Mouse (Mus musculus): ENCODE measurements around the gene Trpm5. TPM values are rescaled to one million over a fixed set of nuclear protein-coding genes. Genes with fewer than 3 reads are reported as not detected.
A peak's percentile ranks its signal among the peaks of the same experiment; 100 is the strongest.

The Trpm5 gene
- total and polyA plus RNA-seq, 2 experiments from 2014 or later, result 2.0 to 2.1 TPM

DNA sequence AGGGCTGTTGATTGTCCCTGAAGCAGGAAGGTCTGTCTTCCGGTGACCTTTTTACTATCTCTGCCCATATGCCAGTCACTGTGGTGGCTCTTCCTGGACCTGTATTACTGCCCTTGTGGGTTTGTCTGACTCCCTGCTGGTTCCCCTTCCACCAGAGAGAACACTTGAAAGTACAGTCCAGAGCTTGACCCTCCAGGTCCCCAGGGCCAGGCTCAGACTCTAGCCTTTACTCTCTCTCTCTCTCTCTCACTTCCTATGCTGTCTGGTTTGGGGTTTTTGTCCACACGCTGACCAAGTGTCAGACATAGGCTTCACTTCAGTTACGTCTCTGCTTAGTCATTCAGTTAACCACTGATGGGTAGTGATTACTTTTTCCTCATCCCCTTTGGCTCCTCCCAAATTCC lies 51.5 kb downstream of the Trpm5 start:
- no peaks in the 10 kb centered on the region for H3K27me3 ChIP-seq (ENCODE audit: insufficient read depth, low read length)
- H3K4me3 ChIP-seq (ENCODE audit: low read length), result no peak overlapping the region
- H3K9me3 ChIP-seq (ENCODE audit: low read length), result no peaks in the 10 kb centered on the region
- WGBS, result 91% methylated on average over 3 of the region's 3 CpGs
- no peak overlapping the region for H3K4me2 ChIP-seq (ENCODE audit: low read depth, low read length)
- H3K9ac ChIP-seq (replicated peaks; ENCODE audit: low read length), result no peak overlapping the region
- ATAC-seq (no peak), DNase-seq (ENCODE audit: low spot score) (no peak)
- TF ChIP-seq CTCF (IDR thresholded peaks at IDR 0.05; ENCODE audit: low read depth), result no peak
- peaks cover 30% of the 10 kb centered on the region for H3K36me3 ChIP-seq (ENCODE audit: insufficient read depth, low read length)
- no peaks in the 10 kb centered on the region for H3K4me1 ChIP-seq (ENCODE audit: insufficient read depth, low read length)
- no peak overlapping the region; the same call in 1 of the 2 replicates for H3K27ac ChIP-seq

DNA sequence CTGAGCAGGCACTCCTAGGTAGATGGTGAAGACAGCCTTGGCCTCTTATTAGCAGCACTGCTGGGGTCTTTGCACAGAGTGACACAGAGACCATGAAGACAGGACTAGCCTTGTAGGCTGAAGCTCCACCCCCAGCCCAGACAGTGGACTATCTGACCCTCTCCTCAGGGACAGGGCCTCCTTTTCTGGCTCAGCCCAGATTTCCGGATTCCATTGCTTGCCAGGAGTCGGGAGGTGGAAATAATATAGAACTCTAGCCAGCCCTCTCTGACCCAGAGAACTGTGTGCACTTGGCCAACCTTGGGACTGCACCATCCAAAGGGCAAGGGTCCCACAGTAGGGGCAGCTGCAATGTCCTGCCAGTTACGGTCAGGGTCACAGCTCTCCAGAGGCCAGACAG lies 52.4 kb downstream of the Trpm5 start:
- Histone ChIP-seq H3K9ac (replicated peaks; ENCODE audit: low read length) (no peak overlapping the region), H3K36me3 (ENCODE audit: insufficient read depth, low read length) (peaks cover 33% of the 10 kb centered on the region), H3K9me3 (ENCODE audit: low read length) (no peaks in the 10 kb centered on the region), H3K27ac (peak overlapping the region; percentile 32; the same call in 1 of the 2 replicates), H3K4me1 (ENCODE audit: insufficient read depth, low read length) (no peaks in the 10 kb centered on the region), H3K27me3 (ENCODE audit: insufficient read depth, low read length) (no peaks in the 10 kb centered on the region), H3K4me2 (ENCODE audit: low read depth, low read length) (no peak overlapping the region), H3K4me3 (ENCODE audit: low read length) (no peak overlapping the region)
- WGBS, result 54% methylated on average over 3 of the region's 3 CpGs
- DNase-seq (ENCODE audit: low spot score), result no peak
- TF ChIP-seq CTCF (IDR thresholded peaks at IDR 0.05; ENCODE audit: low read depth), result no peak
- no peak for ATAC-seq

DNA sequence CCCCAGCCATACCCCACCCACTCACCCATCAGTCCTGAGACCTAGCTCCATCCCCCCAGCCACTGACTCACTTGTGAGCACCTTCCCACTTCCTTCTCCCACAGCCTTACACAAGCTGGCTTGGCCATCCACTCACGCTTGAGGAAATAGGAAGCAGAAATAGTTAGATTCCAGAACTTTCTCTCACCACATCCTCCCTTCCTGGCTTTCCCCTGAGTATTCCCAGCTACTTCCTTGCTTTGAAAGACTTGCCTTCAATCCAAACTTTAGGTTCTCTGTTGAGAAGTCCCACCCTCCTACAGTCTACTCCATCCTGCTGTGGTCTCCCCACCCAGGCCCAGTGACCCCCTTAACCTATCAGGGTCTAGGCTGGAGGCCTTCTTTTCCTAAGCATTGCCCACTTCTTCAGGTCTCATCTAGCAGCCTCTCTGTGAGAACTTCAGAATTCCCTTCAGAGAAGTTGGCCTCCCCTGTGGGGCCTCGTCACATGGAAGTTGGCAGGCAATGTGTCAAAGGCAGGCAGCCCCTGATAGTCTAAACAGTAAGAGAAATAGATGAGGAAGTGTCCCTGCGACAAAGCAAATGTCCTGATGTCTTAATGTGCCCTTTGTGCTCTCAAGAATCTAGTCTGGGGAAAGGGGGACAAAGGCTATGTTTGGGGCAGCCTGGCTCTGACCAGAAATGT lies 53.2 kb downstream of the Trpm5 start:
- no peaks in the 10 kb centered on the region for H3K27me3 ChIP-seq (ENCODE audit: insufficient read depth, low read length)
- no peak overlapping the region for H3K4me3 ChIP-seq (ENCODE audit: low read length)
- H3K9me3 ChIP-seq (ENCODE audit: low read length), result no peaks in the 10 kb centered on the region
- ATAC-seq, result no peak
- no peaks in the 10 kb centered on the region for H3K4me1 ChIP-seq (ENCODE audit: insufficient read depth, low read length)
- 75% methylated on average over 3 of the region's 3 CpGs for WGBS
- H3K4me2 ChIP-seq (ENCODE audit: low read depth, low read length), result no peak overlapping the region
- no peak overlapping the region for H3K9ac ChIP-seq (replicated peaks; ENCODE audit: low read length)
- no peak for TF ChIP-seq CTCF (IDR thresholded peaks at IDR 0.05; ENCODE audit: low read depth)
- H3K27ac ChIP-seq, result no peak overlapping the region
- no peak for DNase-seq (ENCODE audit: low spot score)
- peaks cover 37% of the 10 kb centered on the region for H3K36me3 ChIP-seq (ENCODE audit: insufficient read depth, low read length)

DNA sequence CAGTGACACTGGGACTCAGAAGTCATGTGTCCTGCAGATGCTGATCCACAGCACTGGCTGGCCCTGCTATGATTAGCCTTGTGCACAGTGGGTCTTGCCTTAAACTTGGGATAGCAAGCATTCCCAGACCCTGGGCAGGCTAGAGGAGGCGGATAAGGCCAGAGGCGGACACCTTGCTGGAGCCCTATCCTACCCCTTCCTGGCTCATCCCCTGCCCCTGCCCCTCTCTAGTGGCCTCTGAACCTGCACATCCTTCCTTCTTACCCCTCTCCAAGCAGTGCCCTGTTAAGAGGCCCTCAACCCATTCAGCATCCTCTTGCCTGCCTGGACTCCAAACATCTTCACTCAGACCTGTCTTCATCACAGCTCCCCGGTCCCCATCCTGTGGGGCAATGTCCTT lies 53.9 kb downstream of the Trpm5 start:
- H3K36me3 ChIP-seq (ENCODE audit: insufficient read depth, low read length), result peaks cover 37% of the 10 kb centered on the region
- no peaks in the 10 kb centered on the region for H3K9me3 ChIP-seq (ENCODE audit: low read length)
- H3K4me2 ChIP-seq (ENCODE audit: low read depth, low read length), result no peak overlapping the region
- no peaks in the 10 kb centered on the region for H3K4me1 ChIP-seq (ENCODE audit: insufficient read depth, low read length)
- 94% methylated on average over 3 of the region's 3 CpGs for WGBS
- H3K4me3 ChIP-seq (ENCODE audit: low read length), result no peak overlapping the region
- H3K9ac ChIP-seq (replicated peaks; ENCODE audit: low read length), result no peak overlapping the region
- H3K27me3 ChIP-seq (ENCODE audit: insufficient read depth, low read length), result no peaks in the 10 kb centered on the region
- TF ChIP-seq CTCF (IDR thresholded peaks at IDR 0.05; ENCODE audit: low read depth), result no peak
- ATAC-seq (no peak), DNase-seq (ENCODE audit: low spot score) (no peak)
- no peak overlapping the region for H3K27ac ChIP-seq

DNA sequence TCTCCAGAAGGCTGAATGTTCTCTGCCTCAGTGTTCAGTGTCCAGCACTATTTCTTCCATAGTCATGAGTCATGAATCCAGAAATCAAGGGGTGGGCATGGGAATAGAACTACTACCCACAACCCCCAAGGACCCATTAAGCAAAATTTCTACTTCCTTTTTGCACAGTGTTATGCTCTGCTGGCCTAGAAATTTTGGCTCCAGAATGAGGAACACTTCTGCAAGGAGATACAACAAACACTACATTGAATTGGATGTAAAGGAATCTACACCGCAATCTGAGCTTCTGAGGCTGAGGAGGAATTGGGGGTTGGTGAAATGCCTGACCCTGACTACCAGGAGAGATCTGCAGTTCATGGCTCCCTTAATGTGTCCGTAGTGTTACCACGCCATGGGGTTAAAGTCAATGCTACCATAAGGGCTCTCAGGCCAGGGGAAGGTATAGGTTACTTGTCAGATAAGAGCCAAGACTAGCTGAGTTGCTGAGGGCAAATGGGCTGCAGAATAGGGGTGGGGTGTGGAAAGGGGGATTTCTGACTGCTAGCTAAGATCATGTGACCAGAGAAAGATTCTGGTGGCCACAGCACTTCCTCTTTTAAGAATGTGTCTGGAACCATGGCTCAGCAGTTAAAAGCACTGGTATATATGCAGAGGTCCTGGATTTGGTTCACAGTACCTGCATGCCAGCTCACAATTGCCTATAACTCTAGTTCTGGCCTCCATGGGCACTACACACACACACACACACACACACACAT lies 56.1 kb downstream of the Trpm5 start:
- WGBS, result 95% methylated on average over 3 of the region's 3 CpGs
- no peaks in the 10 kb centered on the region for H3K9me3 ChIP-seq (ENCODE audit: low read length)
- H3K4me2 ChIP-seq (ENCODE audit: low read depth, low read length), result no peak overlapping the region
- H3K27ac ChIP-seq, result no peak overlapping the region
- no peaks in the 10 kb centered on the region for H3K27me3 ChIP-seq (ENCODE audit: insufficient read depth, low read length)
- H3K4me1 ChIP-seq (ENCODE audit: insufficient read depth, low read length), result no peaks in the 10 kb centered on the region
- no peak overlapping the region for H3K9ac ChIP-seq (replicated peaks; ENCODE audit: low read length)
- peaks cover 37% of the 10 kb centered on the region for H3K36me3 ChIP-seq (ENCODE audit: insufficient read depth, low read length)
- H3K4me3 ChIP-seq (ENCODE audit: low read length), result no peak overlapping the region
- ATAC-seq, result no peak
- TF ChIP-seq CTCF (IDR thresholded peaks at IDR 0.05; ENCODE audit: low read depth), result no peak
- no peak for DNase-seq (ENCODE audit: low spot score)

DNA sequence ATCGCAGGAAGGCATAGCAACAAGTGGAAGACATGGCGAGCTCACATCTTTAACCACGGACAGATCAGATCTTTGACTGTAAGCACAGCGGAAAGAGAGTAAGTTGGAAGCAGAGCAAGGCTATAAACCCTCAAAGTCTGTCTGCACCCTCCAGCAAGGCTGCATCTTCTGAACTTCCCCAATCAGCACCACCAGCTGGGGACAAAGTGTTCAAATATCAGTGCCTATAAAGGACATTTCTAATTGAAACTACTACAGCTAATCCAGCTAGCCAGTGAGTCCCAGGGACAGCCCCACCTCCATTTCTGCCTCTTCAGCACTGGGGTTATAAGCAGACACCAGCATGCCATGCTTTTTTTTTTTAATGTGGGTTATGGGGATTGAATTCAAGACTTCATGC lies 57.1 kb downstream of the Trpm5 start:
- no peaks in the 10 kb centered on the region for H3K27me3 ChIP-seq (ENCODE audit: insufficient read depth, low read length)
- H3K4me3 ChIP-seq (ENCODE audit: low read length), result no peak overlapping the region
- no peak overlapping the region for H3K9ac ChIP-seq (replicated peaks; ENCODE audit: low read length)
- ATAC-seq (no peak), DNase-seq (ENCODE audit: low spot score) (no peak)
- no peak overlapping the region for H3K4me2 ChIP-seq (ENCODE audit: low read depth, low read length)
- no peaks in the 10 kb centered on the region for H3K9me3 ChIP-seq (ENCODE audit: low read length)
- 92% methylated on average over 4 of the region's 4 CpGs for WGBS
- H3K4me1 ChIP-seq (ENCODE audit: insufficient read depth, low read length), result no peaks in the 10 kb centered on the region
- TF ChIP-seq CTCF (IDR thresholded peaks at IDR 0.05; ENCODE audit: low read depth), result no peak
- H3K36me3 ChIP-seq (ENCODE audit: insufficient read depth, low read length), result peaks cover 44% of the 10 kb centered on the region
- H3K27ac ChIP-seq, result no peak overlapping the region

DNA sequence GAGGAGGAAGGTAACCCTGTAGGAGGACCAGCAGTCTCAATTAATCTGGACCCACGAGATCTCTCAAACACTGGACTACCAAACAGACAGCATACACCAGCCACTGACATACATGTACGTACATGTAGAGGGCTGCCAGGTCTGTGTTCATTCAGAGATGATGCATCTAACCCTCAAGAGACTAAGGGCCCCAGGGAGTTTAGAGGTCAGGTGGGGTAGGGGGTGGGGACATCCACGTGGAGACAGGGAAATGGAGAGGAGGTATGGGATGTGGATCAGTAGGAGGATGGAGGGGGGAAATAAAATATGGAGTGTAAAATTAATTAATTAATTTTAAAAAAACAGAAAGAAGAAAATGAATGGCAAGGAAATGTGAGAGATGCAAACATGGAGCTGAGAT lies 57.7 kb downstream of the Trpm5 start:
- Histone ChIP-seq H3K27ac (no peak overlapping the region), H3K9ac (replicated peaks; ENCODE audit: low read length) (no peak overlapping the region), H3K36me3 (ENCODE audit: insufficient read depth, low read length) (peaks cover 40% of the 10 kb centered on the region), H3K4me1 (ENCODE audit: insufficient read depth, low read length) (no peaks in the 10 kb centered on the region), H3K4me2 (ENCODE audit: low read depth, low read length) (no peak overlapping the region), H3K4me3 (ENCODE audit: low read length) (no peak overlapping the region), H3K9me3 (ENCODE audit: low read length) (no peaks in the 10 kb centered on the region), H3K27me3 (ENCODE audit: insufficient read depth, low read length) (no peaks in the 10 kb centered on the region)
- WGBS, result 86% methylated on average over 3 of the region's 3 CpGs
- TF ChIP-seq CTCF (IDR thresholded peaks at IDR 0.05; ENCODE audit: low read depth), result no peak
- DNase-seq (ENCODE audit: low spot score) (no peak), ATAC-seq (no peak)
